Mouse (Mus musculus): ENCODE measurements around the gene Zfp846.
"Not testable (repeated sequence)": the region's sequence is repeated elsewhere in the genome, so short reads cannot be mapped to it uniquely, and the experiment has no call there.

The Zfp846 gene

GRCm38 (mm10) chr9:20581175-20581634 lies at the start of gene Zfp846:
Gene Zfp846 (plus strand): TSS chr9:20581291.
- DNase-seq (ENCODE audit: extremely low read depth, low read depth), result peak; percentile 85

- no peak for DNase-seq (ENCODE audit: extremely low read depth, low read depth)
These were observed 46.7 kb upstream of the Zfp846 start for GRCm38 (mm10) chr9:20534326-20534926.

DNA sequence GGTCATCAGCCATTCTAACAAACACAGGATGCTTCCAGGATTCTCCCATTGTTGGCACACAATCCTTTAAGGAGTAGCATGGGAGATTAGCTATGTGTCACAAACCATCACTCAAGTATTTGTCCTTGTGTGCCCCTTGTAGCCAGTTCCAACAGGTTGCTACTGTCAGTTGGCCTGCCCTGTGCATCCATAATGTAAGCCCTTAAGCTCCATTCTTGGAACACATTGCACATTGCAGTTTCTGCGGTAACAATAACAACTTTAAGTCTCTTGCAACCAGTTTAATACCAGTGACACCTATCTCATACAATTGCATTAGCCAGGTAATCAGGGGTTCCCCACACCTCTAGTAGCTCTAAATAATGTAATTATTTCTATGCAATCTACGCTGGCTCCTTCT lies 44.5 kb upstream of the Zfp846 start:
- no peak for DNase-seq (ENCODE audit: extremely low read depth, low read depth)

DNA sequence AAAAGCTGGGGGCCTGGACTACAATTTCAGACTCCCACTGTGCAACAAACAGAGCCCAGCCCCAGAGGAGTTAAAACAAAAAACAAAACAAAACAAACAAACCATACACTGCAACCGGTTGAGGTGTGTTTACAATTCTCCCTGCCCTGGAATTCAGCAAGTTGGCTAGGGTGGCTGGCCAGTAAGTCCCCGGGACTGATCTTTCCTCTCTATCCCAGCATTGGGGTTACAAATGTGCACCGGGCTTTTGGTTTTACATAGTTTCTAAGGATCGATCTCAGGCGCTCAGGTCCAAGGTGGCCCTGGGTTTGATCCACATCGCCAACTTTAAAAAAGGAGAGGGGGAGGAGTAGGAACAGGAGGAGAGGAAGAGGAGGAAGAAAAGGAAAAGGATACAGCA lies 37.6 kb upstream of the Zfp846 start:
- DNase-seq (ENCODE audit: extremely low read depth, low read depth), result no peak

DNA sequence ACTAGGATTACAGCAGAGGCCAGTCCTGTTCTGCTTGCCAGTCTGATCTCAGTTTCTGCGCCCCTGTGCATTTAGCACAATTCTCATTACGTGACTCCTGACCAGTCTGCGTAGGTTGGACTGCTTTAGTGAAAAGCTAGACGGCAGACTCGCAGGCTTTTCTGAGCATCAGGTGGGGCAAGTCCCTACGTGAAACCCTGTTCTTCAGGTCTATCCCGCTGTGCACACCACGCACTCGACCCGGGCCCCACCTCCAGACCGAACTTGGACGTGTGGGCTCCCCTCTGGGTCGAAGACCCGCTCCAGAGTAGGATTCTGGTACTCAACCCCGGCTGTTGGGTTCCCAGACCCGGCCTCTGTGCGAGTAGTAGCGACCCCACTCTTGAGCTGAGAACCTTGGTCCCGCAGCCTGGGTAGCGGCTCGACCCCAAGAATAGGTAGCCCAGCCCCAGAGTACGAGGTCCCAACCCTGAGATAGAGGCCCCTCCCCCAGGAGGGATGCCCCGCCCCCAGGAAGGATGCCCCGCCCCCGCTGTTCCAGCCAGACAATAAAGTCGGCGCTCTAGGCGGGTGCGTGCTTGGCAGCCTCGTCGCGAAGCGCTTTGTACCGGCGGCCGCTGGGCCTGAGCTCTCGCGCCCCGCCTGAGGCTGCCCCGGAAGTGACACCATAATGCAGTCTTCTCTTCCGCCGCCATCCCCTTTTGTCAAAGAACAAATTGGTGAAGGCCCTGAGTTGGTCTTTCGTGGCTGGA lies 36.8 kb upstream of the Zfp846 start:
- no peak for DNase-seq (ENCODE audit: extremely low read depth, low read depth)

GRCm38 (mm10) chr9:20545151-20545550 lies 35.9 kb upstream of the Zfp846 start:
- DNase-seq (ENCODE audit: extremely low read depth, low read depth), result no peak

DNA sequence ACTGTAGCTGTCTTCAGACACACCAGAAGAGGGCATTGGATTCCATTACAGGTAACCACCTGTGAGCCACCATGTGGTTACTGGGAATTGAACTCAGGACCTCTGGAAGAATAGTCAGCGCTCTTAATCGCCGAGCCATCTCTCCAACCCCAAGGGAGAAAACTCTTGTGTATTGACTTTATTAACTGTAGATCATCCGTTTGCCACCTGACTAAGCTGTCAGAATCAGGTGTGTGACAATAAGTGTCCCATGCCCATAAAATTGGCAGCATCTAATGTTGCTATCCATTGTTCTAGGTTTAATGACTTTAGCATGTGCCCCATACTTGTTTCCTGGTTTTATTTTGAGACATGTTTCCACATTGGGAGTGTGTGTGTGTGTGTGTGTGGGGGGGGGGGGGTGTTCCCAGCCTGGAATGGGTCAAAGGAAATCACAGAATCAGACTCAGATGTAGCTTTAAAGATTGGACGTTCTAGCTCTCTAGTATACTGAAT lies 29.3 kb upstream of the Zfp846 start:
- no peak for DNase-seq (ENCODE audit: extremely low read depth, low read depth)

GRCm38 (mm10) chr9:20552698-20553097 lies 28.4 kb upstream of the Zfp846 start:
- no peak for DNase-seq (ENCODE audit: extremely low read depth, low read depth)

DNA sequence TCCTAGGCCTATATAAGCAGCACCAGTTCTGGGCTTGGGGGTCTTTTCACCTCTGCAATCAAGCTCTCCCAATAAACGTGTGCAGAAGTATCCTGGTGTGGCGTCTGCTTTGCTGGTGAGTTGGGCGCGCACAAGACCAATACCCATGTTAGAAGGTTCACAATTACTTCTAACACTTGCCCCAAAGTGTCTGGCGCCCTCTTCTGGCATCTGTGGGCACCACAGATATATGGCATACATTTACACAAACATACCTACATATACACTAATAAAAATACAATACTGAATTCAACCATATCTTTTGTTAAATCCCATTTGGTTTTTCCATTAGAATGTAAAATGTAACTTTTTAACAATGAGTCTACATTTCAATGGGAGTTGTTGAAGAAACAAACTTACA lies 18.9 kb upstream of the Zfp846 start:
- DNase-seq (ENCODE audit: extremely low read depth, low read depth), result no peak

- DNase-seq (ENCODE audit: extremely low read depth, low read depth), result not testable (repeated sequence)
These were observed 15.6 kb upstream of the Zfp846 start for GRCm38 (mm10) chr9:20565326-20566030.

DNA sequence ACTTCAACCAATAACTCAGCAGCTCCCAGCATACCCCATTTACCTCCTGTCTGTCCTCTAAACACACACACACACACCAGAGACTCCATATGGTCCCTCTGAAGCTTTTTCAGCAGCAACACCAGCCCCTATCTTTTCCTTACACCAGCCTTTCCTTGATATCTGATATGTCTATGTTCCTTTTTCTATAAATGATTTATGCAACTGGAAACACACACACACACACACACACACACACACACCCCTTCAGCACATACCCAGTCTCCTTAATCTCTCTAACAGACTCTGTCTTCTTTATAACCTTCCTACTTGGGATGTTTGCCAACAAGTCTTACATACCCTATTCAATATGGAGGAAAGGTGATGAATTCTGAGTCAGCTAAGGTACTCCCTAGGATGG lies 10.0 kb upstream of the Zfp846 start:
- no peak for DNase-seq (ENCODE audit: extremely low read depth, low read depth)

- no peak for DNase-seq (ENCODE audit: extremely low read depth, low read depth)
These were observed 4.5 kb upstream of the Zfp846 start for GRCm38 (mm10) chr9:20576591-20576990.

DNA sequence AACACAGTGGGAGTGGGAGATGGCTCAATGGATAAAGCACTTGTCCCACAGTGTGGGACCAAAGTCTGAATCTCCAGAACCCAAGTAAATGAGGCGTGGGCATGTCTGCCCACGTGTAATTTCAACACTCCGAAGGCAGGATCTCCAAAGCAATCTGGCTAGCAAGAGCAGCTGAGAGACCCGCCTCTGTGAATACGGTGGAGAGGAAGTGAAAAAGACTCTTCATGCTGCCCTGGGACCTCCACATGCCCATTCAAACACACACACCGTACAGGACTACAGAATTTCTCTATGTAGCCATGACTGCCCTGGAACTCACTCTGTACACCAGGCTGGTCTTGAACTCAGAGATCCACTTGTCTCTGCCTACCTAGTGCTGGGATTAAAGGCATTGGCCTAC lies 20.2 kb downstream of the Zfp846 start:
- DNase-seq (ENCODE audit: extremely low read depth, low read depth), result no peak

GRCm38 (mm10) chr9:20606269-20606668 lies 25.2 kb downstream of the Zfp846 start:
- no peak for DNase-seq (ENCODE audit: extremely low read depth, low read depth)

GRCm38 (mm10) chr9:20607100-20607974 lies 26.2 kb downstream of the Zfp846 start:
- peak; percentile 86 for DNase-seq (ENCODE audit: extremely low read depth, low read depth)

- DNase-seq (ENCODE audit: extremely low read depth, low read depth), result no peak
These were observed 28.9 kb downstream of the Zfp846 start for GRCm38 (mm10) chr9:20609831-20610464.

DNA sequence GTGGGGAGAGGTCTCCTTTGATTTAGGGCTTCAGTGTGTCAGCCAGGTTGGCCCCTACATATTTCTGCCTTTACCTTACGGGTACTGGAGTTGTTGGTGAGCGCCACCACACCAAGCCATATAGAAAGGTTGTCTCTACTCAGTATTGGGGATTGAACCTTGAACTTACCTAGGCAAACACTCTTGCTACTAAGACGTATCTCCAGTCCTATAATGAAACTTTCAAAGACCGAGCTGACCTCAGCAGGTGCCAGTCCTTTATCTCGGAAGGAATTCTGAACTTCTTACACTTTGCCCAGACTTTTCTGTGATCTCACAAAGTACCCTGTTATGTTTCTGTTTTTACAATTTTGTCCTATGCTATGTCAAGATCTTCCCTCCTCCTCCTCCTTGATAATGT lies 30.9 kb downstream of the Zfp846 start:
- no peak for DNase-seq (ENCODE audit: extremely low read depth, low read depth)

GRCm38 (mm10) chr9:20616685-20617084 lies 35.6 kb downstream of the Zfp846 start:
- no peak for DNase-seq (ENCODE audit: extremely low read depth, low read depth)

DNA sequence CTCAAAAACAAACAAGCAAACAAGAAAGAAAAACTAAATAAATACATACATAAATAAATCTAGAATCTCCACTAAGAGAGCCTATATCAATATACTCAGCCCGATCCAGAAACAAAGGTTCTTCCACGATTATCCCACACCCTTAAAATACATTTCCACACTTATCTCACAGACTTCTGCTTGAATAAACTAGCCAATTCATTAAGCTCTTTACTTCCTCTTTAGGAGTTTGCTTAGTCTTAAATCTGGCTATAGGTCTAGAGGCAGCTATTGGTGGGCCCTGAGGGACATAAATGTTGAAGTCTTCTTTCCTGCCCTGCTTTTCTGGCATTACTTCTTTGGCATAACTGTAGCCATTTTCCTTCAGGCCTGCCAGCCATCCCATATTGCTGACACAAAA lies 50.2 kb downstream of the Zfp846 start:
- peak; percentile 26 for DNase-seq (ENCODE audit: extremely low read depth, low read depth)

- DNase-seq (ENCODE audit: extremely low read depth, low read depth), result not testable (repeated sequence)
These were observed 54.6 kb downstream of the Zfp846 start for GRCm38 (mm10) chr9:20635676-20636075.

GRCm38 (mm10) chr9:20636256-20636655 lies 55.2 kb downstream of the Zfp846 start:
- no peak for DNase-seq (ENCODE audit: extremely low read depth, low read depth)
